Comparison of ENCODE assay signal across 16 mouse cellular contexts in the genomic region with DNA sequence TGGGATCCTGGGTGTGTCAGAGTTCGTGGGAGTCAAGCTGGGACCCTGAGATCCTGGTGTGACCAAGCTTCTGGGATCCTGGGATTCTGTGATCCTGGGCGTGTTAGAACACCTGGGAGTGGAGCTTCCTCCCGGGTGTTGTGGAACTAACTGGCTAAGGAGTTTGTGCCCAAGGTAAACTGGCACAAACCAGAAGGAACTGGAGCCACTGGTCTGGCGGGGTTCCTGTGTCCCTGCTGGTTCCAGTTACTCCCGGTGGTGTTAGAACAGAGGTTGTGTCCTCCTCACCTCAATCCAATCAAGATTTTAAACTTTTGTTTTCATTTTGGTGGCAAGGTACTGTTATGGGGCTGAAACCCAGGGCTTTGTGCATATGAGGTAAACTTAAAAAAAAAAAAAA. TPM values are rescaled to one million over a fixed set of nuclear protein-coding genes. Genes with fewer than 3 reads are reported as not detected.
A peak's percentile ranks its signal among the peaks of the same experiment; 100 is the strongest.
DNase-seq lines count a peak whose midpoint lies in the region; ATAC-seq and TF ChIP-seq lines count a peak whose summit lies in the region.
"Had no signal": no experiment of that assay in that cellular context is flagged by ENCODE, and none has a peak within 500 bp of the region (broad histone marks: within the 10 kb centered on the region; RNA-seq: fewer than 3 reads in every experiment).

No protein-coding gene starts in this region.

- no peak overlapping the region for H3K9ac ChIP-seq in kidney, embryonic 14.5 days (ENCODE audit: low read depth, low read length)
- no peak overlapping the region for H3K9ac ChIP-seq in stomach, postnatal 0 days (ENCODE audit: low read length)
- H3K9ac ChIP-seq: forebrain, embryonic 15.5 days; limb, embryonic 13.5 days had no signal

- TF ChIP-seq CTCF in thymus, adult 2 months (IDR thresholded peaks at IDR 0.05; ENCODE audit: borderline replicate concordance, control insufficient read depth, extremely low read depth, insufficient read depth, low read length, poor library complexity) = no peak
- TF ChIP-seq CTCF in stomach, postnatal 0 days (IDR thresholded peaks at IDR 0.05; ENCODE audit: low read depth) = no peak

- TF ChIP-seq POLR2A in thymus, adult 2 months (IDR thresholded peaks at IDR 0.05; ENCODE audit: control insufficient read depth, extremely low read depth, insufficient read depth, low read length, poor library complexity) = no peak

- peak; percentile 53 for DNase-seq in kidney, adult 11 months
- no peak for DNase-seq in thymus, adult 2 months
- DNase-seq in thymus, postnatal 0 days (ENCODE audit: low spot score) = no peak
- peak; percentile 71 for DNase-seq in R1 (ENCODE audit: low read depth, low spot score)
- peak; percentile 26 for DNase-seq in stomach, postnatal 0 days (ENCODE audit: low spot score)
- no peak for DNase-seq in cerebellum, adult 8-10 months
- DNase-seq: adrenal gland, adult 8-10 months; B cell, adult 2 months; cerebellum, postnatal 25 days; lung, adult 18-20 months; thymus, postnatal 36 days had no signal

- no peak for ATAC-seq in kidney, embryonic 14.5 days (ENCODE audit: low FRiP score, low TSS enrichment)
- 0 out of 2 replicates have a peak, but pooled peaks have one; percentile 60 for ATAC-seq in stomach, postnatal 0 days (ENCODE audit: low FRiP score, low TSS enrichment)
- ATAC-seq: forebrain, embryonic 15.5 days had no signal

- H3K9me3 ChIP-seq in kidney, embryonic 14.5 days (ENCODE audit: control insufficient read depth, low read length) = peaks cover 7% of the 10 kb centered on the region
- no peaks in the 10 kb centered on the region for H3K9me3 ChIP-seq in stomach, postnatal 0 days (ENCODE audit: control insufficient read depth, low read length)
- H3K9me3 ChIP-seq: forebrain, embryonic 15.5 days had no signal

- WGBS in kidney, embryonic 14.5 days = 79% methylated on average over 5 of the region's 5 CpGs
- WGBS in thymus, adult 2 months = 89% methylated on average over 5 of the region's 5 CpGs
- WGBS in stomach, postnatal 0 days = 59% methylated on average over 5 of the region's 5 CpGs

- no peak overlapping the region for H3K4me2 ChIP-seq in kidney, embryonic 14.5 days (replicated peaks; ENCODE audit: low read depth, low read length)
- H3K4me2 ChIP-seq in stomach, postnatal 0 days (replicated peaks; ENCODE audit: low read depth) = no peak overlapping the region
- H3K4me2 ChIP-seq: forebrain, embryonic 15.5 days; limb, embryonic 13.5 days had no signal

- no peak overlapping the region for H3K4me3 ChIP-seq in kidney, embryonic 14.5 days (ENCODE audit: low read length)
- no peak overlapping the region for H3K4me3 ChIP-seq in thymus, adult 2 months (ENCODE audit: control insufficient read depth, insufficient read depth, low read length)
- H3K4me3 ChIP-seq in stomach, postnatal 0 days (ENCODE audit: low read depth, low read length) = no peak overlapping the region
- H3K4me3 ChIP-seq: forebrain, embryonic 15.5 days; left cerebral cortex, adult 2 months; limb, embryonic 13.5 days had no signal

- H3K36me3 ChIP-seq in kidney, embryonic 14.5 days (ENCODE audit: control insufficient read depth, insufficient read depth, low read length) = no peaks in the 10 kb centered on the region
- no peaks in the 10 kb centered on the region for H3K36me3 ChIP-seq in thymus, adult 2 months (ENCODE audit: control insufficient read depth, insufficient read depth, low read length)
- no peaks in the 10 kb centered on the region for H3K36me3 ChIP-seq in stomach, postnatal 0 days (ENCODE audit: control insufficient read depth, insufficient read depth, low read length)
- H3K36me3 ChIP-seq: forebrain, embryonic 15.5 days; limb, embryonic 13.5 days had no signal

- no peak overlapping the region for H3K27ac ChIP-seq in kidney, embryonic 14.5 days (ENCODE audit: low read depth, low read length)
- peak overlapping the region; percentile 78 for H3K27ac ChIP-seq in thymus, adult 2 months (ENCODE audit: control insufficient read depth, insufficient read depth, low read length)
- no peak overlapping the region for H3K27ac ChIP-seq in stomach, postnatal 0 days (replicated peaks)
- H3K27ac ChIP-seq: forebrain, embryonic 15.5 days; left cerebral cortex, adult 2 months had no signal

- no peaks in the 10 kb centered on the region for H3K4me1 ChIP-seq in kidney, embryonic 14.5 days (ENCODE audit: control insufficient read depth, insufficient read depth, low read length)
- peaks cover 24% of the 10 kb centered on the region for H3K4me1 ChIP-seq in thymus, adult 2 months (replicated peaks; ENCODE audit: control insufficient read depth, insufficient read depth, low read length)
- no peaks in the 10 kb centered on the region for H3K4me1 ChIP-seq in stomach, postnatal 0 days (replicated peaks; ENCODE audit: control insufficient read depth, insufficient read depth)
- H3K4me1 ChIP-seq: forebrain, embryonic 15.5 days had no signal

- no peak for TF ChIP-seq EP300 in stomach, postnatal 0 days (optimal IDR thresholded peaks at IDR 0.05)

- no peaks in the 10 kb centered on the region for H3K27me3 ChIP-seq in kidney, embryonic 14.5 days (ENCODE audit: control insufficient read depth, insufficient read depth, low read length)
- no peaks in the 10 kb centered on the region for H3K27me3 ChIP-seq in thymus, adult 2 months (ENCODE audit: control insufficient read depth, insufficient read depth, low read length)
- no peaks in the 10 kb centered on the region for H3K27me3 ChIP-seq in stomach, postnatal 0 days (ENCODE audit: control insufficient read depth, insufficient read depth, low read length)
- H3K27me3 ChIP-seq: forebrain, embryonic 15.5 days; limb, embryonic 13.5 days had no signal

RNA-seq across cellular contexts. Expression of a gene that starts 18.9 kb away (rescaled TPM):
- 3.9 and 4.0 TPM in 2 replicates for polyA plus RNA-seq in kidney, embryonic 14.5 days (2014; fragmentation: Nextera tagmentation; extraction: Ambion mirVana)
- polyA plus RNA-seq in thymus, adult 2 months (2012; rRNA removed) = 10.1 and 10.3 TPM in 2 replicates
- 12.5 and 13.4 TPM in 2 replicates for polyA plus RNA-seq in thymus, postnatal 0 days (2015; fragmentation: Nextera tagmentation; extraction: Ambion mirVana)
- 1.8 and 2.0 TPM in 2 replicates for polyA plus RNA-seq in stomach, postnatal 0 days (2015; fragmentation: Nextera tagmentation; extraction: Ambion mirVana)

RNA-seq across cellular contexts. Expression of a gene that starts 30.6 kb away (rescaled TPM):
- 0.17 and 0.42 TPM in 2 replicates for polyA plus RNA-seq in kidney, embryonic 14.5 days (2014; fragmentation: Nextera tagmentation; extraction: Ambion mirVana)
- polyA plus RNA-seq in thymus, adult 2 months (2012; rRNA removed) = 24.8 and 32.8 TPM in 2 replicates
- polyA plus RNA-seq in thymus, postnatal 0 days (2015; fragmentation: Nextera tagmentation; extraction: Ambion mirVana) = 5.5 and 6.3 TPM in 2 replicates
- 0.06 and 0.08 TPM in 2 replicates for polyA plus RNA-seq in stomach, postnatal 0 days (2015; fragmentation: Nextera tagmentation; extraction: Ambion mirVana)
- polyA plus RNA-seq: heart, embryonic 14.5 days had no signal

Comparison
In these comparisons a context has a peak if more than half of its experiments do, and no peak if none do; other contexts are left out.
1. DNase-seq: peak in kidney, adult 11 months (single experiment), R1 (single experiment) and stomach, postnatal 0 days (single experiment); none in thymus, adult 2 months (single experiment), thymus, postnatal 0 days (single experiment) and cerebellum, adult 8-10 months (single experiment).